Mouse (Mus musculus): ENCODE data around the gene Myocos. TPM values are rescaled to one million over a fixed set of nuclear protein-coding genes. Genes with fewer than 3 reads are reported as not detected.

Gene Myocos
- total RNA-seq (2014; fragmentation: Nextera tagmentation), result not detected in 2 replicates
- not detected in 2 replicates for total RNA-seq (2017)
- not detected in 2 replicates for polyA plus RNA-seq (2012)

GRCm38 (mm10) chr1:162658119-162658518 lies at the start of gene Myocos:
TSS of gene Myocos (minus strand) at chr1:162658219.
- no peak for ATAC-seq (ENCODE audit: extremely low read depth, insufficient number of reproducible peaks, low FRiP score, poor library complexity, severe bottlenecking)
- TF ChIP-seq GATA2 (IDR thresholded peaks at IDR 0.05; ENCODE audit: borderline replicate concordance, low read depth, low read length) (no peak), CTCF (IDR thresholded peaks at IDR 0.05; ENCODE audit: low read depth, low read length) (no peak), GATA1 (IDR thresholded peaks at IDR 0.05; ENCODE audit: borderline replicate concordance, low read length) (no peak), TAL1 (conservative IDR thresholded peaks at IDR 0.05; ENCODE audit: low read depth, low read length) (no peak), POLR2AphosphoS5 (IDR thresholded peaks at IDR 0.05; ENCODE audit: insufficient replicate concordance, low read depth, low read length) (no peak)
- Histone ChIP-seq H3K4me3 (ENCODE audit: low read depth, low read length) (no peak within 1 kb of the TSS), H3K27me3 (ENCODE audit: insufficient read depth, low read length) (peaks cover 33% of the 10 kb centered on the region), H3K9me3 (replicated peaks) (no peaks in the 10 kb centered on the region), H3K4me1 (ENCODE audit: insufficient read depth, low read depth, low read length) (no peaks in the 10 kb centered on the region; the same call in 1 of the 2 replicates), H3K36me3 (replicated peaks) (no peaks in the 10 kb centered on the region)
- DNase-seq (ENCODE audit: low spot score), result no peak

GRCm38 (mm10) chr1:162700389-162701066 lies 42.5 kb upstream of the Myocos start:
- no peak overlapping the region for H3K4me3 ChIP-seq (ENCODE audit: low read depth, low read length)
- no peaks in the 10 kb centered on the region for H3K9me3 ChIP-seq (replicated peaks)
- no peak for ATAC-seq (ENCODE audit: extremely low read depth, insufficient number of reproducible peaks, low FRiP score, poor library complexity, severe bottlenecking)
- H3K27me3 ChIP-seq (ENCODE audit: insufficient read depth, low read length), result no peaks in the 10 kb centered on the region
- no peak for DNase-seq (ENCODE audit: low spot score)
- H3K36me3 ChIP-seq (replicated peaks), result peaks cover 88% of the 10 kb centered on the region
- TF ChIP-seq TAL1 (conservative IDR thresholded peaks at IDR 0.05; ENCODE audit: low read depth, low read length), result no peak
- TF ChIP-seq CTCF (IDR thresholded peaks at IDR 0.05; ENCODE audit: low read depth, low read length), result no peak
- no peak for TF ChIP-seq GATA2 (IDR thresholded peaks at IDR 0.05; ENCODE audit: borderline replicate concordance, low read depth, low read length)
- no peak for TF ChIP-seq GATA1 (IDR thresholded peaks at IDR 0.05; ENCODE audit: borderline replicate concordance, low read length)
- TF ChIP-seq POLR2AphosphoS5 (IDR thresholded peaks at IDR 0.05; ENCODE audit: insufficient replicate concordance, low read depth, low read length), result no peak
- H3K4me1 ChIP-seq (ENCODE audit: insufficient read depth, low read depth, low read length), result peaks cover 8% of the 10 kb centered on the region; the same call in 1 of the 2 replicates

GRCm38 (mm10) chr1:162697866-162698265 lies 39.8 kb upstream of the Myocos start:
- Histone ChIP-seq H3K36me3 (replicated peaks) (peaks cover 90% of the 10 kb centered on the region), H3K4me1 (ENCODE audit: insufficient read depth, low read depth, low read length) (peaks cover 2% of the 10 kb centered on the region; the same call in 1 of the 2 replicates), H3K4me3 (ENCODE audit: low read depth, low read length) (no peak overlapping the region), H3K27me3 (ENCODE audit: insufficient read depth, low read length) (no peaks in the 10 kb centered on the region), H3K9me3 (replicated peaks) (no peaks in the 10 kb centered on the region)
- no peak for DNase-seq (ENCODE audit: low spot score)
- TF ChIP-seq CTCF (IDR thresholded peaks at IDR 0.05; ENCODE audit: low read depth, low read length) (no peak), GATA1 (IDR thresholded peaks at IDR 0.05; ENCODE audit: borderline replicate concordance, low read length) (no peak), TAL1 (conservative IDR thresholded peaks at IDR 0.05; ENCODE audit: low read depth, low read length) (no peak), GATA2 (IDR thresholded peaks at IDR 0.05; ENCODE audit: borderline replicate concordance, low read depth, low read length) (no peak), POLR2AphosphoS5 (IDR thresholded peaks at IDR 0.05; ENCODE audit: insufficient replicate concordance, low read depth, low read length) (no peak)
- ATAC-seq (ENCODE audit: extremely low read depth, insufficient number of reproducible peaks, low FRiP score, poor library complexity, severe bottlenecking), result no peak

- Histone ChIP-seq H3K4me1 (ENCODE audit: insufficient read depth, low read depth, low read length) (0 out of 2 replicates have a peak, but pooled peaks cover 2% of the 10 kb centered on the region), H3K27me3 (ENCODE audit: insufficient read depth, low read length) (no peaks in the 10 kb centered on the region), H3K36me3 (replicated peaks) (peaks cover 91% of the 10 kb centered on the region), H3K4me3 (ENCODE audit: low read depth, low read length) (no peak overlapping the region), H3K9me3 (replicated peaks) (no peaks in the 10 kb centered on the region)
- TF ChIP-seq GATA2 (IDR thresholded peaks at IDR 0.05; ENCODE audit: borderline replicate concordance, low read depth, low read length) (no peak), TAL1 (conservative IDR thresholded peaks at IDR 0.05; ENCODE audit: low read depth, low read length) (no peak)
- DNase-seq (ENCODE audit: low spot score), result no peak
- no peak for ATAC-seq (ENCODE audit: extremely low read depth, insufficient number of reproducible peaks, low FRiP score, poor library complexity, severe bottlenecking)
Measured at GRCm38 (mm10) chr1:162693721-162694120, 35.7 kb upstream of the Myocos start.

GRCm38 (mm10) chr1:162665486-162666174 lies 7.6 kb upstream of the Myocos start:
- Histone ChIP-seq H3K4me3 (ENCODE audit: low read depth, low read length) (no peak overlapping the region), H3K9me3 (replicated peaks) (no peaks in the 10 kb centered on the region), H3K4me1 (ENCODE audit: insufficient read depth, low read depth, low read length) (no peaks in the 10 kb centered on the region; the same call in 1 of the 2 replicates), H3K27me3 (ENCODE audit: insufficient read depth, low read length) (0 out of 2 replicates have a peak, but pooled peaks cover 3% of the 10 kb centered on the region), H3K36me3 (replicated peaks) (peaks cover 19% of the 10 kb centered on the region)
- TF ChIP-seq GATA2 (IDR thresholded peaks at IDR 0.05; ENCODE audit: borderline replicate concordance, low read depth, low read length), result no peak
- ATAC-seq (ENCODE audit: extremely low read depth, insufficient number of reproducible peaks, low FRiP score, poor library complexity, severe bottlenecking) (no peak), DNase-seq (ENCODE audit: low spot score) (no peak)

GRCm38 (mm10) chr1:162664826-162665475 lies 6.9 kb upstream of the Myocos start:
- DNase-seq (ENCODE audit: low spot score), result peak; percentile 47
- H3K4me3 ChIP-seq (ENCODE audit: low read depth, low read length), result no peak overlapping the region

More at GRCm38 (mm10) chr1:162664826-162665475, 6.9 kb upstream of the Myocos start:
- H3K27me3 ChIP-seq (ENCODE audit: insufficient read depth, low read length), result peaks cover 5% of the 10 kb centered on the region; the same call in 1 of the 2 replicates
- no peaks in the 10 kb centered on the region for H3K9me3 ChIP-seq (replicated peaks)
- no peaks in the 10 kb centered on the region; the same call in 1 of the 2 replicates for H3K4me1 ChIP-seq (ENCODE audit: insufficient read depth, low read depth, low read length)
- peak; percentile 75 for ATAC-seq (ENCODE audit: extremely low read depth, insufficient number of reproducible peaks, low FRiP score, poor library complexity, severe bottlenecking)
- peaks cover 12% of the 10 kb centered on the region for H3K36me3 ChIP-seq (replicated peaks)
- no peak for TF ChIP-seq POLR2AphosphoS5 (IDR thresholded peaks at IDR 0.05; ENCODE audit: insufficient replicate concordance, low read depth, low read length)
- no peak for TF ChIP-seq GATA1 (IDR thresholded peaks at IDR 0.05; ENCODE audit: borderline replicate concordance, low read length)
- no peak for TF ChIP-seq CTCF (IDR thresholded peaks at IDR 0.05; ENCODE audit: low read depth, low read length)
- TF ChIP-seq GATA2 (IDR thresholded peaks at IDR 0.05; ENCODE audit: borderline replicate concordance, low read depth, low read length), result no peak
- no peak for TF ChIP-seq TAL1 (conservative IDR thresholded peaks at IDR 0.05; ENCODE audit: low read depth, low read length)
